Mouse (Mus musculus) adrenal gland, postnatal 25 days (tissue): Measurements from ENCODE around the gene Zbp1. TPM values are rescaled to one million over a fixed set of nuclear protein-coding genes. Genes with fewer than 3 reads are reported as not detected.

ENCODE experiments used
- DNase-seq: peaks from one replicate; pipeline ENCODE4 v3.0.0; 2021; ENCODE audit warnings: mixed read lengths
- total RNA-seq: library from RNA; stranded (reverse); gene quantifications from 2 replicates; pipeline ENCODE4 v1.2.3, GENCODE M21; 2021

The Zbp1 gene
- total RNA-seq, 1 experiment from 2014 or later: 3.5 TPM

GRCm38 (mm10) chr2:173179046-173179445 is 39.7 kb downstream of the Zbp1 start:
- DNase-seq: no peak

- DNase-seq: no peak
Observed at GRCm38 (mm10) chr2:173177951-173178350, 40.8 kb downstream of the Zbp1 start.

- no peak for DNase-seq
Observed at GRCm38 (mm10) chr2:173177481-173177880, 41.2 kb downstream of the Zbp1 start.

- no peak for DNase-seq
Observed at GRCm38 (mm10) chr2:173175703-173176102, 43.0 kb downstream of the Zbp1 start.

GRCm38 (mm10) chr2:173174569-173174968 is 44.2 kb downstream of the Zbp1 start:
- DNase-seq: no peak

GRCm38 (mm10) chr2:173173521-173174511 is 44.9 kb downstream of the Zbp1 start:
- DNase-seq: peak; percentile 62

GRCm38 (mm10) chr2:173173008-173173407 is 45.7 kb downstream of the Zbp1 start:
- DNase-seq: no peak

- no peak for DNase-seq
Observed at GRCm38 (mm10) chr2:173172386-173172785, 46.3 kb downstream of the Zbp1 start.

- no peak for DNase-seq
Observed at GRCm38 (mm10) chr2:173171956-173172355, 46.8 kb downstream of the Zbp1 start.

GRCm38 (mm10) chr2:173171470-173171869 is 47.3 kb downstream of the Zbp1 start:
- peak; percentile 64 for DNase-seq

GRCm38 (mm10) chr2:173170715-173171114 is 48.0 kb downstream of the Zbp1 start:
- no peak for DNase-seq

GRCm38 (mm10) chr2:173170081-173170480 is 48.6 kb downstream of the Zbp1 start:
- no peak for DNase-seq

GRCm38 (mm10) chr2:173168411-173168851 is 50.3 kb downstream of the Zbp1 start:
- no peak for DNase-seq

GRCm38 (mm10) chr2:173165357-173165756 is 53.4 kb downstream of the Zbp1 start:
- no peak for DNase-seq

GRCm38 (mm10) chr2:173164946-173165345 is 53.8 kb downstream of the Zbp1 start:
- no peak for DNase-seq

- no peak for DNase-seq
Observed at GRCm38 (mm10) chr2:173164358-173164757, 54.4 kb downstream of the Zbp1 start.

- DNase-seq: no peak
Observed at GRCm38 (mm10) chr2:173163380-173163779, 55.3 kb downstream of the Zbp1 start.

- DNase-seq: peak; percentile 60
Observed at GRCm38 (mm10) chr2:173159354-173160311, 59.1 kb downstream of the Zbp1 start.

- DNase-seq: no peak
Observed at GRCm38 (mm10) chr2:173158390-173159055, 60.2 kb downstream of the Zbp1 start.

GRCm38 (mm10) chr2:173157871-173158270 is 60.9 kb downstream of the Zbp1 start:
- DNase-seq: no peak

GRCm38 (mm10) chr2:173157376-173157775 is 61.3 kb downstream of the Zbp1 start:
- DNase-seq: no peak

GRCm38 (mm10) chr2:173156923-173157322 is 61.8 kb downstream of the Zbp1 start:
- DNase-seq: no peak
